Mouse (Mus musculus): ENCODE measurements around the gene Atp6v0a1.
A peak's percentile ranks its signal among the peaks of the same experiment; 100 is the strongest.

Gene Atp6v0a1

GRCm38 (mm10) chr11:101062971-101063675 lies 53.9 kb downstream of the Atp6v0a1 start:
- peak; percentile 34 for DNase-seq

GRCm38 (mm10) chr11:101063676-101064327 lies 54.5 kb downstream of the Atp6v0a1 start:
- peak; percentile 84 for DNase-seq

DNA sequence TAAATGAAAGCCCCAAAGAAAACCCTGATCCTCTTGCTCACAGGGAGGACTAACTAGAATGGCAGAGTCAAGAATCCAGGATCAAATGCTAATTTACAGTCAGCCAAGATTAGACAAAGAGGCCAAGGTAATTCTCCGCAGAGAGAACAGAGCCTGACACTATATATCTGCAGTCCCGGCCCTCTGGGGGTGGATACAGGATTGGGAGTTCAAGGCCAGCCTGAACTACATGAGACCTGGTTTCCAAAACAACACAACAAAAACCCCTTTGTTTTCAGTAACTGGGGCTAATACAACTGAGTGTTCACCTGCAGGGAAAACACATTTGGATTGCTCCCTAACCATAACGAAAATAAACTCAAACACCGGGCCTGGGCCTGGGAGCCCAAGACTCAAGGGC lies 55.2 kb downstream of the Atp6v0a1 start:
- no peak for DNase-seq

DNA sequence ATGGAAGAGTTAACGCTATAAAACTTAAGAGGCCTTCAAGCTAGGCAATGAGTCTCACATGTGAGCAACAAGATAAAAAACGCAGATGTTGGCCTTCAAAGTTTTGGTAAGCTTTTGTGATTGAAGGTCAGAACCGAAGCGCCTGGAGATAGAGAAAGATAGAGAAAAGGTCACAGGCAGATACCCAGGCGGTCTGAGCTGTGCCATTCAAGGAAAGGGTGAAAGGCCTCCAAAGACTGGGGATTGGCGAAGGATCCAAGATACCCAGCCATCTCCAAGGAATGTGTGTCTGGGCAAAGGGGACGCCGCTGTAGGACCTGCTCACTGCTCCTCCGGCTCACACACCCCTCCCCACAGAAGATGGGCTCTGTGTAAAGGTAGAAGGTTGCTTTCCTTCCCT lies 55.8 kb downstream of the Atp6v0a1 start:
- DNase-seq: no peak

DNA sequence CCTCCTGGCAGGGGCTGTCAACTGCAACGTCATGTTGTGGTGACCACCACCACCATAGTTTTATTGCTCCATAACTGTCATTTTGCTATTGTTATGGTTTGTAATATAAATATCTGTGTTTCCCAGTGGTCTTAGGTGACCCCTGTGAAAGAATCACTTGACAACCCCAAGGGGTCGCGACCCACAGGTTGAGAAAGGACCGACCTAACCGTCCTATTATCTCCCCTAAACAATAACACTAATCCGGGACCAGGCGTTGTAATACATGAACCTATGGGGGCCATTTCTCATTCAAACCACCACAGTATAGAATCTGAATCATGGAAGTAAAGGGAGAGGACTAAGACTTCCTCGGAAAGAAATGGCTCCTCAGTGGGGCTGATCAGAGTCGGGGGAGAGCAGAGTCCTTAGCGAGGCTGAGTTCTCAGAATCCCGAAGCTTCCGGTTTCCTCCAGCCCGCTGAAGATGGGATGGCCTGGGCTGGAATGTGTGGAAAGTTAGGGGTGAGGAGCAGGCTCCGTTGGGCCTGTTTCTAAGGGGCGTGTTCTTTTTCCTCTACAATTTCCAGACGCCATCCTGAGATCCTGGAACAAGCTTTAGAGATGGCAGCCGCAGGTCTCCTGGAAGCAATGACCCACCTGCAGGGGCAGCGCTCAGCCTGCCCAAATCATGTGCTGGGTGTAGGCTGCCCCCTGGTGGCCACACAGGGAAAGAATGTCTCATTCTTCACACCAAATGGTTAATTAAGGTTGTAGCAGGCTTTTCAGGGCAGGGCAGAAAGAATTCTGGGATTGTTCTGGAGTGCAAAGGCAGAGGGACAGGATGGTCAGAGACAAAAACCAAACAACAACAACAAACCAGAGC lies 57.5 kb downstream of the Atp6v0a1 start:
- DNase-seq: peak; percentile 94

DNA sequence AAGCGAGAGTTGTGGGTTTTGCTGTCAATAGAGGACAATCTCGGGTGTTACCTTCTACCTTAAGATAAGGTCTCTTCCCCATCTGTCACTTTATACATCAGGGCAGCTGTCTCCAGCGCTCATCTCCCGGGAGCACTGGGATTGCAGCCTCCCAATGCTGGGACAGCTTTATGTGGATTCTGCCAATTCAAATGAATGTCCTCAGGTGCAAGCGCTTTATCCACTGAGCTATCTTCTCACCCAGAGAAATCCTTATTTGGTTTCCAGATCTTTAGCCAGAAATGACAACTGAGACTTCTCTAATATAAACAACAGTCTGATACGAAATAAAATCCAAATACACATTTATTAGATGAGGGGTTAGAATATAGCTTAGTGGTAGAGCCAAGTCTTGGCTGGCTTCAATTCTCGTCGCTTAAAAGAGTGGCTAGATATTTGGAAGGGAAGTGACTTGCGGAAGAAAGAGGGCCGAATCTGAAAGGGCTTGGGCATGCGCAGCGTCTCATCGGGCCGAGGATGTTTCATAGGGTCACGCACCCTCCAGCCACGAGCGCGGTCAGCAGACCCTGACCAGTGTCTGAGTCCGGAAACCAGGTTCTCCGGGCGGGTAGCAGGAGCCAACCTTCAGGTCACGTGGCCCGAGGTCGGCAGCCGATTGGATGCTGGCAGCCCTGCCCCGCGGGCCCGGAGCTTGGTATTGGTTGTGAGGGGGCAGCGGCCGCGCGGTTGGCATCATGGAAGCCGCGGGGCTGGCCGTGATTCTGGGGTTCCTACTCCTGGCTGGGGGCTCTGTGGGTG lies 60.3 kb downstream of the Atp6v0a1 start, which contains the start of gene Naglu:
Gene Naglu, plus strand, starts transcription at position 622 of the 798 bp plus-strand sequence.
- peak; percentile 95 for DNase-seq

DNA sequence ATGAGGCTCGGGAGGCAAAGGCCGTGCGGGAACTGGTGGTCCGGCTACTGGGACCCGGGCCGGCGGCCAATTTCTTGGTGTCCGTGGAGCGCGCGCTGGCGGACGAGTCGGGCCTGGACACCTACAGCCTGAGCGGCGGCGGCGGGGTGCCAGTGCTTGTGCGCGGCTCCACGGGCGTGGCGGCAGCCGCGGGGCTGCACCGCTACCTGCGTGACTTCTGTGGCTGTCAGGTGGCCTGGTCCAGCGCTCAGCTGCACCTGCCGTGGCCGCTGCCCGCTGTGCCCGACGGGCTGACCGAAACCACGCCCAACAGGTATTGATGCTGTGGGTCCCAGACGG lies 60.9 kb downstream of the Atp6v0a1 start:
- DNase-seq: no peak

DNA sequence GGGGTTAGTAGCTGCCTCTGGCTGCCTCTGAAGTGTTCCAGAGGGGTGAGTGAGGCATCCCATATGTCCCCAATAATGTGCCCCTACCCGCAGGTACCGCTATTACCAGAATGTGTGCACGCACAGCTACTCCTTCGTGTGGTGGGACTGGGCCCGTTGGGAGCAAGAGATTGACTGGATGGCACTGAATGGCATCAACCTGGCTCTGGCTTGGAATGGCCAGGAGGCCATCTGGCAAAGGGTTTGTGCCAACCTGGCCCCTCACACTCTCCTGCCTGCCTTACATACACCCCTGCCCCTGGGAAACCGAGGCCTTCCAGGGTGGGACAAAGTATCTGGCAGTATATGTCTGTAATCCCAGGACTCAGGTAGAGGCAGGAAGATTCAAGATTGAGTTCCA lies 61.7 kb downstream of the Atp6v0a1 start:
- DNase-seq: no peak

- DNase-seq: no peak
Observed at GRCm38 (mm10) chr11:101071810-101072428, 62.7 kb downstream of the Atp6v0a1 start.

- no peak for DNase-seq
Observed at GRCm38 (mm10) chr11:101078121-101078520, 68.9 kb downstream of the Atp6v0a1 start, which contains the start of gene Hsd17b1. Gene Hsd17b1, plus strand, starts transcription at chr11:101078411.

GRCm38 (mm10) chr11:101079746-101080145 lies 70.5 kb downstream of the Atp6v0a1 start:
- peak; percentile 73 for DNase-seq

GRCm38 (mm10) chr11:101080421-101080820 lies 71.2 kb downstream of the Atp6v0a1 start:
- DNase-seq: no peak

GRCm38 (mm10) chr11:101081659-101082058 lies 72.4 kb downstream of the Atp6v0a1 start:
- DNase-seq: peak; percentile 19

GRCm38 (mm10) chr11:101082208-101083082 lies 73.2 kb downstream of the Atp6v0a1 start, which contains the start of gene Coasy:
Gene Coasy, plus strand, starts transcription at chr11:101082565.
- DNase-seq: peak; percentile 82

GRCm38 (mm10) chr11:101083083-101083697 lies 73.9 kb downstream of the Atp6v0a1 start:
- peak; percentile 31 for DNase-seq

GRCm38 (mm10) chr11:101084246-101084645 lies 75.0 kb downstream of the Atp6v0a1 start:
- DNase-seq: no peak

DNA sequence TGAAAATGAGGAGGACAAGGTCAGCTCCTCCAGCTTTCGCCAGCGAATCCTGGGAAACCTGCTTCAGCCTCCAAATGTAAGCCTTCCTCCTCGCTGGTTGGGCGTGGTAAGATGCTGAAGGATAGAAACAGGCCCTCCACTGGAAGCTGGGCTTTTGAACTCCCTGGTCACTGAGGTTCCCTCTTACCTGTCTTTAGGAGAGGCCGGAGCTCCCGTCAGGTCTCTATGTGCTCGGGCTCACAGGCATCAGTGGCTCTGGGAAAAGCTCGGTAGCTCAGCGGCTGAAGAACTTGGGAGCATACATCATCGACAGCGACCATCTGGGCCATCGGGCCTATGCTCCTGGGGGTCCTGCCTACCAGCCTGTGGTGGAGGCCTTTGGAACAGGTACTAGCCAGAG lies 75.6 kb downstream of the Atp6v0a1 start:
- no peak for DNase-seq

DNA sequence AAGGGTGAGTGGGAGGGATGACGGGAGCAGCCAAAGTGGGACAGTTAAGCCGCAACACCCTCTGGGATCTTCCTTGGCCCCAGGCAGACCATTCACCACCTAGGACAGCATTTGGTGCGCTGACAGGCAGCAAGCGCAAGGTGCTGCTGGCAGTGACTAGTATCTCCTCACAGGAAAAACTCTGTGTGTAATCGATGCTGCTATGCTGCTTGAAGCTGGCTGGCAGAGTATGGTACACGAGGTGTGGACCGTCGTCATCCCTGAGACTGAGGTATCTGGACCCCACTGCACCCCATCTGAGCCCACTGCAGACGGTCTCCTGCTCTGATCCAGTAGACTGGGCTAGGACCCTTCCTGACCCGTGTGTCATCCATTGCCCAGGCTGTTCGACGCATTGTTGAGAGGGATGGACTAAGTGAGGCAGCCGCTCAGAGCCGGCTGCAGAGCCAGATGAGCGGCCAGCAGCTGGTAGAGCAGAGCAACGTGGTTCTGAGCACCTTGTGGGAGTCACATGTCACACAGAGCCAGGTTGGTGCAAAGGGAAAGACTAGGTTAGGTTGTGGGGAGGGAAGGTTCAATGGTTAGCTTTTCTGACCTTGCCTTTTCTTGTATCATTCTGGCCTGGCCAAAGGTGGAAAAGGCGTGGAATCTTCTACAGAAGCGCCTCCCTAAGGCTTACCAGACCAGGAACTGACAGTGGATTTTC lies 76.5 kb downstream of the Atp6v0a1 start:
- DNase-seq: no peak

DNA sequence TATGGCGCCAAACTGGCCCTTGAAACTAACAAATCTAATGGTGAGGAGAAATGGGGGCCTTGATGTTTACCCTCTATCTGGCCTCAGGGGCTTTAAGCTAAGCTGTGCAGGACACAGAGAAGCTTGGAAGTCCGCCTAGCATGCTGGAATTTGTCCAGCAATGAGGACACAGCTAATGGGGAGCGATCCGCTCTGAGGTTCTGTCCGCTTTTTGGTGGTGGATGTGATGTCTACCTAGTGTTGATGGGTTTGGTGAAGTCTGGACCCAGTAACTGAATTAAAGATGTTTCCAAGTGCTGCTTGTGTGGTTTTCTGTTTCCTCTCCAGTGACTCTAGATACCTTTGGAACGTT lies 77.0 kb downstream of the Atp6v0a1 start:
- no peak for DNase-seq
